Mouse (Mus musculus): ENCODE measurements around the gene Olfr153. TPM values are rescaled to one million over a fixed set of nuclear protein-coding genes. Genes with fewer than 3 reads are reported as not detected.
"Not testable (repeated sequence)": the region's sequence is repeated elsewhere in the genome, so short reads cannot be mapped to it uniquely, and the experiment has no call there.

Gene Olfr153
- total RNA-seq (2022): not detected

DNA sequence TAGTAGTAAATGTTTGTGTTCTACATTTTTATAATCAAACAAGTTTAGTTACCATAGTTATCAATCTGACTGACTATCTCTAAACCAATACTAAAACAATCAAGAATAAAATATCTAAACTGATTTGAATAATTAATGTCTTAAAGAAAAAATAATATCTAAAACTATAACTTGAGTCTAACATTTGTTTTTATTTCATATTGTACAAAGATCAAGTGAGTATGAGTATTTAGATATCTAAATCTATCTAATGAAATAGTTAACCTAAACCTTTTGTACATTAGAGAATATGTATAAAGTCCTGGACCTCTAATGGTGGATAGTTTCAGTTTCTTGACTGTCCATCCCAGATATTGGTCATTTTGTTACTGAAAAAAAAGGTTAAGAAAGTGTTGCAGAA lies at the start of gene Olfr153:
Gene Olfr153 (plus strand): TSS at position 301 of the 400 bp plus-strand sequence.
- DNase-seq (ENCODE audit: low spot score in 2 of 2): no peak

GRCm38 (mm10) chr2:87482276-87482675 lies 49.3 kb upstream of the Olfr153 start:
- DNase-seq (ENCODE audit: low spot score in 2 of 2): no peak

DNA sequence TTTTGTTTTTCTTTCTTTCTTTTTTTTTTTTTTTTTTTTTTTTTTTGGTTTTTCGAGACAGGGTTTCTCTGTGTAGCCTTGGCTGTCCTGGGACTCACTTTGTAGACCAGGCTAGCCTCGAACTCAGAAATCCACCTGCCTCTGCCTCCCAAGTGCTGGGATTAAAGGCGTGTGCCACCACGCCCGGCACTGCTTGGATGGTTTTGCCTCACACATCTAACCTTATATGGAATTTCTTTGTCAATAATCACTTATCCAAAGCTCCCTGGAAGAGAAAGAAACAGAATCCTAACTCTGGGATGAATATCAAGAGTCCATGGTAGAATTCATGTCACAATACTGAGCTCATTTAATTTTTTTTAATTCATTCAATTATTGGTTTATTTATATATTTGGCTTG lies 34.6 kb upstream of the Olfr153 start, which contains the start of gene Pramel7:
Gene Pramel7 (minus strand): TSS at position 101 of the 400 bp plus-strand sequence.
- DNase-seq (ENCODE audit: low spot score in 2 of 2): not testable (repeated sequence)

GRCm38 (mm10) chr2:87506265-87506664 lies 25.3 kb upstream of the Olfr153 start, which contains the start of gene Pramel6:
Gene Pramel6 (plus strand): TSS chr2:87506565.
- DNase-seq (ENCODE audit: low spot score in 2 of 2): no peak

GRCm38 (mm10) chr2:87515046-87515445 lies 16.6 kb upstream of the Olfr153 start:
- DNase-seq (ENCODE audit: low spot score in 2 of 2): no peak

- no peak for DNase-seq (ENCODE audit: low spot score in 2 of 2)
Observed at GRCm38 (mm10) chr2:87515457-87516060, 16.0 kb upstream of the Olfr153 start.

- DNase-seq (ENCODE audit: low spot score in 2 of 2): no peak
Observed at GRCm38 (mm10) chr2:87516581-87516980, 15.0 kb upstream of the Olfr153 start.

GRCm38 (mm10) chr2:87520651-87521050 lies 10.9 kb upstream of the Olfr153 start:
- no peak for DNase-seq (ENCODE audit: low spot score in 2 of 2)

GRCm38 (mm10) chr2:87525899-87526616 lies 5.5 kb upstream of the Olfr153 start:
- peak in 1 of 2 experiments; percentile 5 for DNase-seq (ENCODE audit: low spot score in 2 of 2)

GRCm38 (mm10) chr2:87534826-87535225 lies 3.2 kb downstream of the Olfr153 start:
- DNase-seq (ENCODE audit: low spot score in 2 of 2): no peak

- DNase-seq (ENCODE audit: low spot score in 2 of 2): no peak
Observed at GRCm38 (mm10) chr2:87545442-87545841, 13.8 kb downstream of the Olfr153 start, which contains the start of gene Olfr1128. Gene Olfr1128 (minus strand): TSS chr2:87545542.

DNA sequence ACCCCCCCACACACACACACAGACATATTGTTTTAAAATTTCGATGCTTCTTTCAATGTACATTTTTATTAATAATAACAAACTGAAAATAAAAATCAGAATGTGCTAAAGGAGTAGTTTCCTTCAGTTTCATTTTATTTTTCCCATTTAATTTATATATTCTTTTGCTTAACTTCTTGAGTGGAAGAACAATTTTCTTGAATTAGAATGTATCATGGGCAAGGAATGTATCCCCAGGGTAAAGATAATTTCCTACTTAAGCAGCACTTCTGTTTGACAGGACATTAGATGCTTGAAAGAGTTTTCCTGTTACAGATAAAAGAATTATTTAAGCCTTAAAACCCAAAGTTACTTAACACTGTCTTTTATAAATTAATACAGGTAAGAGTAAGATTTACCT lies 42.0 kb downstream of the Olfr153 start, which contains the start of gene Olfr1129:
Gene Olfr1129 (plus strand): TSS at position 301 of the 400 bp plus-strand sequence.
- DNase-seq (ENCODE audit: low spot score in 2 of 2): not testable (repeated sequence)

Other genes starting within 250 kb of the Olfr153 start
- gene Olfr1118, start 224.2 kb upstream of the Olfr153 start, total RNA-seq (2022): not detected
- not detected for gene Olfr1120, start 177.0 kb upstream of the Olfr153 start, total RNA-seq (2022)
- gene Olfr1121, start 161.9 kb upstream of the Olfr153 start, total RNA-seq (2022): not detected
- under 1 TPM in 1 of 4 experiments, not detected in 3; 0.09 TPM for gene Olfr1122, start 145.9 kb upstream of the Olfr153 start, total RNA-seq (2022)
- not detected for gene Olfr1123, start 115.2 kb upstream of the Olfr153 start, total RNA-seq (2022)
- gene Olfr1124, start 101.5 kb upstream of the Olfr153 start, total RNA-seq (2022): not detected
- gene Olfr1126, start 77.8 kb upstream of the Olfr153 start, total RNA-seq (2022): not detected
- gene Pramel7, start 34.7 kb upstream of the Olfr153 start, total RNA-seq (2022): not detected
- not detected for gene Pramel6, start 25.2 kb upstream of the Olfr153 start, total RNA-seq (2022)
- gene Olfr1128, start 13.7 kb downstream of the Olfr153 start, total RNA-seq (2022): not detected
- not detected for gene Olfr1129, start 42.1 kb downstream of the Olfr153 start, total RNA-seq (2022)
- gene Olfr1130, start 74.4 kb downstream of the Olfr153 start, total RNA-seq (2022): not detected
- not detected for gene Olfr1131, start 95.3 kb downstream of the Olfr153 start, total RNA-seq (2022)
- not detected for gene Olfr1132, start 105.7 kb downstream of the Olfr153 start, total RNA-seq (2022)
- gene Olfr1133, start 115.6 kb downstream of the Olfr153 start, total RNA-seq (2022): not detected
- not detected for gene Olfr1134, start 126.7 kb downstream of the Olfr153 start, total RNA-seq (2022)
- not detected for gene Olfr1135, start 141.9 kb downstream of the Olfr153 start, total RNA-seq (2022)
- not detected for gene Olfr1136, start 162.2 kb downstream of the Olfr153 start, total RNA-seq (2022)
- not detected for gene Olfr1137, start 181.4 kb downstream of the Olfr153 start, total RNA-seq (2022)
- gene Olfr1138, start 208.2 kb downstream of the Olfr153 start, total RNA-seq (2022): not detected
- gene Olfr1140, start 212.0 kb downstream of the Olfr153 start, total RNA-seq (2022): not detected
- gene Olfr1141, start 222.2 kb downstream of the Olfr153 start, total RNA-seq (2022): not detected
- gene Olfr152, start 247.7 kb downstream of the Olfr153 start, total RNA-seq (2022): not detected

All from left cerebral cortex, adult 8-10 months (tissue).